Mouse (Mus musculus) liver, adult 2 months (tissue): Measurements from ENCODE around the gene Bcl11a.

ENCODE experiments used
- CTCF ChIP-seq: fragments of 200-500 bp; IDR thresholded peaks from 2 replicates; pipeline ENCODE4 v1.5.1; 2011; ENCODE audit warnings: low read depth, low read length, control low read depth
- POLR2A ChIP-seq: fragments of 200-500 bp; IDR thresholded peaks from 2 replicates; pipeline ENCODE4 v1.6.1; 2011; ENCODE audit warnings: low read length, control low read depth; ENCODE audit not compliant: insufficient read depth; ENCODE audit errors: extremely low read depth

- TF ChIP-seq POLR2A (no peak), CTCF (no peak)
Measured at GRCm38 (mm10) chr11:24060428-24060827, 17.4 kb upstream of the Bcl11a start.
